Mouse (Mus musculus) thymus, postnatal 36 days (tissue): ENCODE measurements around the gene Tmcc1.

Experiments
- DNase-seq, 2 experiments: peaks; one replicate each; pipeline ENCODE4 v3.0.0; 2022; ENCODE audit warnings: mixed read lengths in 2 of 2

Gene Tmcc1

DNA sequence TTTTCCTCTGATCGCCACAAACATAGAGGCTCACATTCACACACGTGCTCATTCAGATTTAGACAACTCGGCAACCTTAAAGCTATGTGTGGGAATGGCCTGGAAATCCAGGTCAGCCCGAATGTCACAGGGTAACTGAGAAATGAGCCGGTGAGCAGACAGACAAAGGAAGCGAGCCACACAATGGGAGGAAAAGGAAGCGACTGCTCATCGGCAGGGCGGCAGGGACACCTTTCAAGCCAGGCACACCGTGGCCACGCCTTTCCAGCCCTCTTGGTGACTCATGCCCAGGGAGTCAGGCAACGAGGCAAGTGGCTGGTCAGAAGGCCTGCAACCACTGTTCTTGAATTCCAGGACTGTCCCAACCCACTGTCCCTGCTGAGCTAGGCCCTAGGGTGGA is 183.9 kb downstream of the Tmcc1 start:
- DNase-seq, result no peak

DNA sequence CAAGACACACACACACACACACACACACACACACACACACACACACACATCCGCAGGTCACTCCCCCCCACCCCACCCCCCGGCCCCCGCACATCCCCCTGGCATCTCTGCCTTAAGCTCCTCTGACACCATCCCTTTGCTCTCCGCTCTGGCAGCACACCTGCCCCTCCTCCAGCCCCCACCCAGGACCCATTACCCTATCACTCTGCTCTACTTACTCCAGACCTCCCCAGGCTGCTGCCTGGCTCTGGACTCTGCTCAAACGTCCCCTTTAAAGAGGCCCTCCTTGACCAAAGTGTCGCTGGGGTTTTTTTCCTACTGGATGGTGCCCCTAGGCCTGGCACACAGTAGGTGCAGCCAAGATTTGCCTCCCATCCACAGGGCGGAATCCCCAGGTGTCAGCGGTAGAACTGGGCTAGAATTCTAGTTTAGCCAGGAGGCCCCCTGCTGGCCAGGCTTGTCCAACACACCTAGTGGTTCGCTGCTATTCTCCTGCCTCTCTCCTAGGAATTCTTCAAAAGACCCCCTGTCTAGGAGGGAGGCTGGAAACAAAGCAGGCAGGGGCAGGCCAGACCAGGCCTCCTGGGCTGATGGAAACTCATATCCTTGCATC is 185.6 kb downstream of the Tmcc1 start:
- DNase-seq, result peak; percentile 73

GRCm38 (mm10) chr6:116006731-116007130 is 186.6 kb downstream of the Tmcc1 start:
- peak in 1 of 2 experiments; percentile 10 for DNase-seq

DNA sequence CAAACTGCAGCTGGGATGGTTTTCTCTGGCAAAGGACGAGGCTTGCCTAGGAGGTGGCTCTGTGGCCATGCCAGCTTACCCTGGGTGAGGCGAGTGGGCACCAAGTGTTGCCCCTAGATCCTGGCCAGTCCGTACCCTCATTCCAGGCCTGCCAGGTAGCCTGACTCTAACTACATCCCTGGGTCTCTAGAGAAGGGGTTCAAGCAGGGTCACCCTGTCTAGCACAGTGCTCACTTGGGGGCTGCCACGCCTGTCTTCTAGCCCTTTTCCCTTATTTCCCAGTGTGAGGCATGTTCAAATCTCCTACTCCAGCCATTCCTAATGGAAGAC is 187.4 kb downstream of the Tmcc1 start:
- DNase-seq, result no peak

DNA sequence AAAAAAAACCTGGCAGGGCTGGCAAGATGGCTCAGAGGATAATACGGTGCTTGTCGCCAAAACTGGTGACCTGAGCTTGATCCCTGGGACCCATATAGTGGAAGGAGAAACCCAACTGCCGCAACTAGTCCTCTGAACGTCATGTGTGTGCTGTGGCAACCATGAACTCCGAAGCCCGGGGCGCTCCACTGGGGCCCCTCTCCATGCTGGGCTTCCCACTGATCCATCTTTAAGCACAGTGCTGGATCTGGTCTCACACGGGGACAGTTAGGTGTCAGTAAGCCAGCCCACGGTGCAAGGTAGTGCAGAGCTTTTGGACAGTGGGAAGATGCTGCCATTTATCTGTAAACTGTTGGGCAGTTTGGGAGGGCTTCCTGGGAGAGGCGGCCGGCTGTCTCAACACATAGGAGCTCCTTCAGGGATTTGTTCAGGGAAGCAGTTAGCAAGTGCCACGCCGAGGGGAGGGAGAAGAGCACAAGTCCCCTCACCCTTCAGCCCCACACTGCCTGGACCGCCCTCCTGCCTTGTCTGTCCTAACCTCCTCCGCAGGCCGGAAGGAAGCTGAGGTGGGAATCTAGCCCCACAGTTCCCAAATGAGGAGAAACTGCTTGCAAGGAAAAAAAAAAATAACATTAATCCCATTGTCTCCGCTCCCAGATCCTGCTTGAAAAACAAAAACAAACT is 187.9 kb downstream of the Tmcc1 start:
- no peak for DNase-seq

- DNase-seq, result no peak
Measured at GRCm38 (mm10) chr6:116004716-116005115, 188.6 kb downstream of the Tmcc1 start.

GRCm38 (mm10) chr6:116004069-116004468 is 189.2 kb downstream of the Tmcc1 start:
- DNase-seq, result peak in 1 of 2 experiments; percentile 9

DNA sequence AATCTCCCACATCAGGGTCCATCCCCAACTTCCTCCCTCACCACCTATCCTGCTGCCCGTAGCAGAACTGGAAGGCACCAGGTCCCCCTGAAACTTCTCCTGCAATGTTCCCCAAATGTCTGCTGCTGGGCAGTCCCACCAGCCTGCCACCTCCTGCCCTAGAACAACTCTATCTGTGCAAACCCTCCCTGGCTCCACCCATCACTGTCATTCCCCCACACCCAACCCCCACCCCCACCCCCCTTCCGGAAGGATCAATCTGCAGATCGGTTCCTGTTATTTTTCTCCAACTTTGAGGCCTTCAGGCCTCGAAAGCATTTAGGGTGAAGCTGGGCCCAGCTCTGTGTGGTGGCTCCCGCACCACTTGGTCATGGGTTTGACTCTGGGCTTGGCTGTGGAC is 189.8 kb downstream of the Tmcc1 start:
- DNase-seq, result peak in 1 of 2 experiments; percentile 35

GRCm38 (mm10) chr6:116002311-116003104 is 190.8 kb downstream of the Tmcc1 start:
- DNase-seq, result peak in 1 of 2 experiments; percentile 11

DNA sequence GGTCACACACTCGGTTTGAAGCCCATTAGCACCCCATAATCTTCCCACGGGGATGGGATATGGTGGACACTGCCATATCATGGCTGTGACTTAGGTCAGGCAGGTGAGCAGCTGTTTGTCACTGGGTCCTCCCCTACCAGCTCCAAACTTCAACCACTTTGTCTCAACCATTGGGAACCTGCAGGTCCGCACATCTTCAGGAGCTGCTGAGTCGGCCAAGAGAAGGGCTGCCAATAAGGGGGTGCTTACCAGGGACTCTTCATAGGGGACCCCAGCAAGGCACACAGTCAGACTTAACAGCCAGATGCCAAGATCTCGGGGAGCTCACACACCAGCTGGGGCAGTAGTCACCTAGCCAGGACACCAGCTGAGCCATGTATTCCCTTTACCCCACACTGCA is 192.4 kb downstream of the Tmcc1 start:
- no peak for DNase-seq

DNA sequence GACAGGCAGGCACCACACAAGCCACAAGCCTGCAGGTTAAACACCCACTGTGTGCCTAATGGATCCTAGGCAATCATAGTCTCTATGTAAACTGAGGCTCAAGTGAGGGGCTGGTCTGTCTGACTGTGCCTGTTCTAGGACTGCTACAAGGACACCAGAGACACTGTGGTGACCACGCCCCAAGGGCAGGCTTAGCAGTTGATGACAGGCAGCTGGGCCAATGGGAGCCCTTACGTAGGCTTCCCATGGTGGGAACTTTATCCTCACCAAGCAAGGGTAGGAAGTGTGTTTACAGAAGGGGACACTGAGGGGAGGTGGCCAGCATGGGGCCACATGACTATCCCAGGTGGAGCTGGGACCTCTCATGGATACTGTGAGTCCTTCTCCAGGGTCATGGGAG is 194.1 kb downstream of the Tmcc1 start:
- DNase-seq, result peak in 1 of 2 experiments; percentile 20

DNA sequence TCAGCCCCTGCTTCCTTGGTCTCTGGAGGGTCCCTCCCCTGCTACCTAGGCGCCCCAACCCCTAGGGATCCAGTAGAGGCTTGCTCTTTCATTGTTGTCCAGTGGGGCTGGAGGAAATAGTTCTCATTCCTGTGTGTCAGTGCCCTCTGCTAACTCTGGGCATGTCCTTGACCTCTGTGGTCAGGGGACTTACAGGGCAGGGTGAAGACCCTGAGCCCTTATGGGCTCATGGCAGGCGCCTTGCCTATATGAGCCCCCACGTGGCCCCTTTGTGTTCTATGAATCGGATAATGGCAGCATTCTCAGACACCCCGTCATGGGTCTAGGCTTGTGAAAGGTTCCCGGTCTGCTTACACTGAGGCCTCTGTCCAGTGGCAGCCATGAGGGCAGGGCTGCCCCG is 194.5 kb downstream of the Tmcc1 start:
- DNase-seq, result peak in 1 of 2 experiments; percentile 9

GRCm38 (mm10) chr6:115997726-115998311 is 195.5 kb downstream of the Tmcc1 start:
- DNase-seq, result peak in 1 of 2 experiments; percentile 16

DNA sequence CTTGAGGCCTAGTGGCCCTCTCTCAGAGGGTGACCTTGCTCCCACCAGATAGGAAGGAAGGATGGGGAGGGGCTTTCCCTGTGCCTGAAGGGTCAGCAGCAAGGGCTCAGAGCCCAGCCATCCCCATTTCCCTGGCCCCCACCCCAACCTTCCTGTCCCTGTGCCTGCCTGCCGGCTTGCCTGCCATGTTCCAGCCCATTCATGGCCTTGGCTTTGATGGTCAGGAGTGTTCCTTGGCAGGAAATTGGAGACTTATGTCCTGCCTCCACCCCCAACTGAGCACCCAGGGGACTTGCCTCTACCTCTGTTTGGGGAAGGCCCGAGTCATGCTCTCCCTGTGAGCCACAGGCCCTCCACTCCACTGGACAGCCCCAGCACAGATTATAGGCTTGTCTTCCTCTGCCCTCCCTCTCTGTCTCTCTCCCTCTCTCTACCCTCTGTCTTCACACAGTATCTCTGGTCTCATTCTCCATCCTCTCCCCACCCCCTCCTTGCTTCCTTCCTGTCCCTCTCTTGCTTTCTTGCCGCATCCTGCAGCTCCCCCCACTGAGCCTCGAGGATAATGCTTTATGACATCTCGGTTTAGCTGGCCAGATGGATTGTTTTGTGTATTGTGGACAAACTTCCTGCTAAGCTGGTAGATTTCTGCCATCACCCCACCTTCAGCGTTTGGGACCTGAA is 197.0 kb downstream of the Tmcc1 start:
- peak; percentile 70 to 82 for DNase-seq

GRCm38 (mm10) chr6:115995531-115995941 is 197.8 kb downstream of the Tmcc1 start:
- DNase-seq, result peak; percentile 43 to 59

- peak; percentile 94 to 97 for DNase-seq
Measured at GRCm38 (mm10) chr6:115994877-115995520, 198.3 kb downstream of the Tmcc1 start, which contains the start of gene Plxnd1. Plxnd1 (minus strand) TSS chr6:115995005.

- DNase-seq, result peak in 1 of 2 experiments; percentile 50
Measured at GRCm38 (mm10) chr6:115994146-115994876, 199.0 kb downstream of the Tmcc1 start.

GRCm38 (mm10) chr6:115993463-115994145 is 199.7 kb downstream of the Tmcc1 start:
- peak; percentile 58 to 65 for DNase-seq

- peak in 1 of 2 experiments; percentile 53 for DNase-seq
Measured at GRCm38 (mm10) chr6:115992981-115993380, 200.3 kb downstream of the Tmcc1 start.

- peak in 1 of 2 experiments; percentile 48 for DNase-seq
Measured at GRCm38 (mm10) chr6:115991881-115992620, 201.2 kb downstream of the Tmcc1 start.
